Mouse (Mus musculus) ES-Bruce4 (cell line): Measurements from ENCODE around the gene Lect2. TPM values are rescaled to one million over a fixed set of nuclear protein-coding genes. Genes with fewer than 3 reads are reported as not detected.

Experiments used
- H3K27ac ChIP-seq: 2 replicates; pipeline ENCODE4 v1.5.1; 2012; ENCODE audit warnings: low read length, inconsistent platforms; ENCODE audit not compliant: insufficient read depth
- H3K27me3 ChIP-seq: 2 replicates; pipeline ENCODE4 v1.6.1; 2012; ENCODE audit warnings: mild to moderate bottlenecking, low read length, inconsistent platforms; ENCODE audit not compliant: control insufficient read depth, poor library complexity, insufficient read depth, severe bottlenecking
- H3K36me3 ChIP-seq: 2 replicates; pipeline ENCODE4 v1.6.1; 2012; ENCODE audit warnings: inconsistent platforms, mild to moderate bottlenecking, low read length, moderate library complexity; ENCODE audit not compliant: control insufficient read depth, poor library complexity, insufficient read depth, severe bottlenecking
- H3K4me1 ChIP-seq: one replicate; pipeline ENCODE4 v1.8.1; 2011; ENCODE audit warnings: low read length; ENCODE audit not compliant: control insufficient read depth, insufficient read depth
- H3K4me3 ChIP-seq: 2 replicates; pipeline ENCODE4 v1.5.1; 2011; ENCODE audit warnings: low read depth, mild to moderate bottlenecking, low read length
- H3K9ac ChIP-seq: 2 replicates; pipeline ENCODE4 v1.6.1; 2012; ENCODE audit warnings: low read depth, mild to moderate bottlenecking, inconsistent platforms; ENCODE audit not compliant: poor library complexity, severe bottlenecking
- H3K9me3 ChIP-seq: replicated peaks from 2 replicates; pipeline ENCODE4 v1.6.1; 2012; ENCODE audit warnings: mild to moderate bottlenecking, low read length, inconsistent platforms; ENCODE audit not compliant: control insufficient read depth, poor library complexity, insufficient read depth, severe bottlenecking
- CTCF ChIP-seq: IDR thresholded peaks from one replicate; pipeline ENCODE4 v1.8.1; 2011; ENCODE audit warnings: low read depth, low read length
- EP300 ChIP-seq: IDR thresholded peaks from 2 replicates; pipeline ENCODE4 v1.6.1; 2011; ENCODE audit warnings: low read depth, low read length; ENCODE audit not compliant: insufficient read depth
- POLR2A ChIP-seq: IDR thresholded peaks from one replicate; pipeline ENCODE4 v1.8.1; 2011; ENCODE audit warnings: low read length; ENCODE audit not compliant: insufficient read depth
- polyA plus RNA-seq: library from polyadenylated mRNA; stranded (reverse); fragments of >200 nt; gene quantifications from 2 replicates; pipeline ENCODE4 v1.2.4, GENCODE M21; 2011; ENCODE audit warnings: low read depth; ENCODE audit not compliant: missing spikeins, insufficient read depth, insufficient read length

Gene Lect2
- polyA plus RNA-seq, 1 experiment, result not detected

DNA sequence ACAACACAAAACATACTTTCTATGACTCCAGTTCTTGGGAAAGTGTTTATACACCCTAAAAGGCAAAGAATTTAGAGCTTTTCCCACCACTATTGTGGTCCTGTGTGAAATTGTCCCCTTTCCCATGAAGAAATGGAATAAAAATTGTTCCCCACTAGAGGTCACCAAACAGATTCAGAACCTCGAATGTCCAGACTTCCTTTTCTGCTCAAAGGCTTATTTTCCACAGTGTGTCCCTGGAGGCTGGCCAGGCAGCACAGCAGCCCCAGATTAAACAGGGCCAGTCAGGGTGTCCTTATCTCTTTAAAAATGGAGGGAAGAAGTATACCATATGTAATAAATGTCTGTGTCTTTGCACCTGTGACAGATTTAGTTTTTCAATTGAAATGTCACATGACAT, 7.7 kb upstream of the Lect2 start:
- TF ChIP-seq CTCF, result no peak
- no peak for TF ChIP-seq POLR2A
- TF ChIP-seq EP300, result no peak

DNA sequence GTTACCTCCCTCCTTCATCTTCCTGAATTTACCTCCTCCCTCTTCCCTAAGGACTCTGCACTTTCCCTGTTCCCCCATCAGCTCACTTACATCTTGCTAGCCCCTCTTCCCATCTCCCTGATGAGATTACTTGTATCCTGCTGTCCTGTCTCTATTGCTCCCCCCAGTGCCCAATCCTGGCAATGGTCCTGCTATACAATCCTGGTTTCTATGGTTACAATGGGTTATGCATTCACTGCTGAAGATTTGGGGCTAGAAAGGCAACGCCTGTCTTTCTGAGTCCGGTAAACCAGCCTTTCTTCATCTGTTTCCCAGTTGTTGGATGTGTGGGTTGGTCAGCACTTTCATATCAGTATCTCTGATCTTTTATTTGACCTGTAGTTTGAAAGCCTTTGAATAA, 6.1 kb upstream of the Lect2 start:
- Histone ChIP-seq H3K4me1 (no peaks in the 10 kb centered on the region), H3K36me3 (no peaks in the 10 kb centered on the region), H3K4me3 (no peak overlapping the region), H3K9me3 (no peaks in the 10 kb centered on the region), H3K9ac (no peak overlapping the region), H3K27ac (no peak overlapping the region), H3K27me3 (no peaks in the 10 kb centered on the region)
- TF ChIP-seq POLR2A (no peak), CTCF (peak; percentile 16), EP300 (no peak)

More for the DNA sequence above, 7.7 kb upstream of the Lect2 start:
- Histone ChIP-seq H3K36me3 (no peaks in the 10 kb centered on the region), H3K27ac (no peak overlapping the region), H3K4me1 (no peaks in the 10 kb centered on the region), H3K9me3 (no peaks in the 10 kb centered on the region), H3K9ac (no peak overlapping the region), H3K4me3 (no peak overlapping the region), H3K27me3 (no peaks in the 10 kb centered on the region)

DNA sequence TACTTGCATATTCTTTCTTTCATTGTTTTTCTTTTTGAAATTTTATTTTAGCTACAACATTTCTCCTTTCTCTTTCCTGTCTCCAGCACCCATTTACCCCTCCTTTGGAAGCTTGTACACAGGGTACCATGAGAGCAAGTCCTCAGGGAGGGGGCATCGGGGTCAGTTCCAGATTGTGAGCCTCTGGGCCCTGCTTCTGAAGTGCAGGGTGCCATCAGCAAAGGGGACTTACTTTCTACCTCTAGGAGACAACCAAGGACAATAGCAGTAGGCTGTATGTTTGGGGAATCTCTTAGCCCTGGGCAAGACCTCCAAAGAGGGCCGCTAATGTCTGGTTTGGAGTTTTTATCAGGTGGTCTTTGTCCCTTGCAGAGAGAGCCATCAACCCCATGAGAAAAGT, 5.6 kb upstream of the Lect2 start:
- no peak overlapping the region for H3K9ac ChIP-seq
- no peak overlapping the region for H3K27ac ChIP-seq

DNA sequence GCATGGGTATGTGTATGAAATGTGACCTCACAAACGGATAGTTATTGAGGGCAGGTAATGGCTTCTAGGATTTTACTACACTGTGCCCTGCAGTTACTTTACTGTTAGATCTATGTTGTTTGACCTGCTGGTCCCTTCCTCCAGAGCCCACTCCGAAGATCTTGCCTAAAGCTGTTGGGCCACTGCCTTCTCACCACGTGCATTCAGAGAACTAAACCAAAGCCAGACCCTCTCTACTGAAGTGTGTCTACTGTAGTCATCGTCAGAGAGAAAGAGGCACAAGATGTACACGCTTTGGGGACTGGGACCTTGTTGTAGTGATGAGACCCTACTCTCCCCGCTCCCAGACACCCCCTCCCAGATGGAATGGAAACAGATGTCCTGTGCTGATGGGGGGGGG, 3.4 kb upstream of the Lect2 start:
- Histone ChIP-seq H3K9me3 (no peaks in the 10 kb centered on the region), H3K27ac (no peak overlapping the region), H3K36me3 (no peaks in the 10 kb centered on the region), H3K9ac (no peak overlapping the region), H3K4me1 (no peaks in the 10 kb centered on the region), H3K4me3 (no peak overlapping the region), H3K27me3 (no peaks in the 10 kb centered on the region)
- TF ChIP-seq EP300 (no peak), POLR2A (no peak), CTCF (no peak)

More for the DNA sequence above, 5.6 kb upstream of the Lect2 start:
- no peaks in the 10 kb centered on the region for H3K9me3 ChIP-seq
- no peak overlapping the region for H3K4me3 ChIP-seq
- TF ChIP-seq EP300, result no peak
- no peak for TF ChIP-seq CTCF
- no peak for TF ChIP-seq POLR2A
- H3K36me3 ChIP-seq, result no peaks in the 10 kb centered on the region
- no peaks in the 10 kb centered on the region for H3K27me3 ChIP-seq
- H3K4me1 ChIP-seq, result no peaks in the 10 kb centered on the region

DNA sequence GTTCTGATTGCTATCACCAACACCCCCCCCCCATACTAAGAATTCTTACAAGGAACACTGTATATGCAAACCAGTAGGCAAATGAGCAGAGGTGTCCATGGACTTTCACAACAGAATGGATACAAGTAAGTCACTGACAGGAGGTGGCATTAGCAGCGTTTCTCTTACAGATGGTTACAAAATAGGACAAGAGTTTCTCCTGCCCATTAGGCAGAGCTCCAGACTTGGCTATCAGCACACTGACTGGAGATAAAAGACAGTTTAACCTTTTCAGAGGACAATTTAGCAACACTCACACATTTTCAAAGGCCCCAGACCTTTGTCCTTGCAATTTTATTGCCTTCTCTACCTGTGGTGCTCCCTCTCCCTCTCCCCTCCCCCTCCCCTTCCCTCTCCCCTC, 2.3 kb upstream of the Lect2 start:
- no peaks in the 10 kb centered on the region for H3K4me1 ChIP-seq
- no peaks in the 10 kb centered on the region for H3K36me3 ChIP-seq
- H3K27me3 ChIP-seq, result no peaks in the 10 kb centered on the region
- H3K9ac ChIP-seq, result no peak overlapping the region
- H3K4me3 ChIP-seq, result no peak overlapping the region
- no peak for TF ChIP-seq EP300
- no peak for TF ChIP-seq POLR2A
- TF ChIP-seq CTCF, result no peak
- no peak overlapping the region for H3K27ac ChIP-seq
- no peaks in the 10 kb centered on the region for H3K9me3 ChIP-seq

DNA sequence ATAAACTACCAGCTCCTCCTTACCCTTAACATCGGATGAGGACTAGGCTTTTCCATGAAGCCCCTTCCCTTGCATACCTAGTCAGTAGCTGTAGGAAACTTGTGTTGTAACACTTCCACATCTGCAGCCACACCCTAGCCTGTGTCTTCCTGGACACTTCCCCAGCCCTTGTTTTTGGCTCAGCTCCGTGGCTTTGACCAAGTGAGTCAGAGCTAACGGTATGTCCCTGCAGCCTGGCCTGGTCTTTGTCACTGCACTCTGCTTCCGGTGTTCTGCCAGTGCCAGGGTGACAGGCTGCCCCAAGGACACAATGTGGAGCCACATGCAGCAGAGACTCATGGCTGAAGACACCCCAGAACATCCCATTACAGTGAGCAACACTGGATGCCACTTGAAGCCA, 1.1 kb upstream of the Lect2 start:
- no peaks in the 10 kb centered on the region for H3K36me3 ChIP-seq
- no peaks in the 10 kb centered on the region for H3K4me1 ChIP-seq
- H3K27me3 ChIP-seq, result no peaks in the 10 kb centered on the region
- no peak overlapping the region for H3K4me3 ChIP-seq
- TF ChIP-seq CTCF (no peak), EP300 (no peak), POLR2A (no peak)
- H3K9ac ChIP-seq, result no peak overlapping the region
- H3K27ac ChIP-seq, result no peak overlapping the region
- H3K9me3 ChIP-seq, result no peaks in the 10 kb centered on the region
